Mouse (Mus musculus) layer of hippocampus, postnatal 36 days (tissue): ENCODE results near the gene Sik2. TPM values are rescaled to one million over a fixed set of nuclear protein-coding genes. Genes with fewer than 3 reads are reported as not detected.

Experiments
- DNase-seq, 2 experiments: peaks; one replicate each; pipeline ENCODE4 v3.0.0; 2022
- total RNA-seq, 2 experiments: library from RNA; stranded (reverse); gene quantifications; 2 replicates each; pipeline ENCODE4 v1.2.3; 2021

Sik2 gene
- total RNA-seq, 2 experiments from 2014 or later, result 37.8 to 43.5 TPM

DNA sequence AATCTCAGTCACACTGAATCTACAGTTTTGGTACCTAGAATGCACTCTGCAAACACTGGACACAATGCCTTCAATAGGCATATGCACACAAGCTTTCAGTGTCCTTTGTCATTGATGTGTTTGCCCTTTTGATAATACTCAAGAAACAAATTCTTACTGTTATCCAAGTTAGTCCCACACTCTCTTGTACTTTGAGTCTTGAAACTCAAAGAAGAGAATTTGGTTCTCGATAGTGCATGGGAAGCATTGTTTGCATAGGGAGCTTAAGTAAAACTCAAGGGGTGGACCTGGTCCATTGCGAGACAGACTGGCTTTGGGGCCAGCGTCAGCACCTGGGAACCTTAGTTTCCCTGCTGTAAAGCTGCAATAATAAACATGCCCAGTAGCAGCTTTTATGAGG lies 90.7 kb downstream of the Sik2 start:
- no peak for DNase-seq

DNA sequence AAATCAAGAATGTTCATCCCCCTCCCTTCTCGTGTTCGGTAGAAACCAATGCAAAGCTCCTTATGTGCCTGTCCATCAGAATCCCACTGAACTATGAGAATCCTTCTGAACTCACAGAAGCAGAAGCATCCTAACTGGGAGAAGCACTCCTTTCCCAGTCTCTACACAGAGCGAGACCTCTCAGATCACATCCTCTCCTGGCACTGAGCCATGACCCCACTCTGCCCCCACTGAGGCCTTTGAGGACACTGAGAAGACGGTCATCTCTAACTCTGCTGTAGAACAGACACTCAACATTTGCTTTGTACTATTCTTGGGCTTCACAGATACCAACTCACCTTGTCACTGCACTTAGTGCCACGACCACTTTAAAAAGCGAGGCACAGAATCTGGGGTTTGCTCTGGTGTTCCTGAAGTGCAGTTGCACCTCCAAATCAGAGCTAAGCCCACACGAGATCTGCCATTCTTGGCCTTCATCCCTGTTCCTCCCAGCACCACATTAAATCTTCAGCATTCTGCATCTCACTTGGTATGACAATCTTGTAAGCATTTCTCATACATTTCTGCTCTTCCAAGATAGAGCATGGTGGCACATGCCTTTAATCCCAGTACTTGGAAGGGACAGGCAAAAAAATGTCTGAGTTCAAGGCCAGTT lies 96.9 kb downstream of the Sik2 start:
- no peak for DNase-seq

DNA sequence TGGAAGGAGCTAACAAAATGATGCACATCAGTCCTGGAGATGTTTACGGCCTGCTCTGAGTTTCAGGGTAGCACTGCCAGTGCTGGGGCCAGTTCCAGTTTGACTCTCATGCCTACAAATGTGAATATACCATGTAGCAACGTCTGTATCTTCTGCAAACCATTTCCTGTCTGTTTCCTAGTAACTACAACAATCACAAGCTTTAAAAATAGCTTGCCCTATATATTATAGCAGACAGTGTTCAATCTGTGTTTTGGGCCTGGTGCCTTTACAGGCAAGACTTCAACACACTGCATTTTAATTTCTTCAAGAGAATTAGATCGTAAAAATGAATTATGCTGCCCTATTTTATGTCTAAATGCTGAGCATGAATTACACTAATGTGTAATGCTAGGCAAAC lies 103.6 kb downstream of the Sik2 start:
- DNase-seq, result no peak

DNA sequence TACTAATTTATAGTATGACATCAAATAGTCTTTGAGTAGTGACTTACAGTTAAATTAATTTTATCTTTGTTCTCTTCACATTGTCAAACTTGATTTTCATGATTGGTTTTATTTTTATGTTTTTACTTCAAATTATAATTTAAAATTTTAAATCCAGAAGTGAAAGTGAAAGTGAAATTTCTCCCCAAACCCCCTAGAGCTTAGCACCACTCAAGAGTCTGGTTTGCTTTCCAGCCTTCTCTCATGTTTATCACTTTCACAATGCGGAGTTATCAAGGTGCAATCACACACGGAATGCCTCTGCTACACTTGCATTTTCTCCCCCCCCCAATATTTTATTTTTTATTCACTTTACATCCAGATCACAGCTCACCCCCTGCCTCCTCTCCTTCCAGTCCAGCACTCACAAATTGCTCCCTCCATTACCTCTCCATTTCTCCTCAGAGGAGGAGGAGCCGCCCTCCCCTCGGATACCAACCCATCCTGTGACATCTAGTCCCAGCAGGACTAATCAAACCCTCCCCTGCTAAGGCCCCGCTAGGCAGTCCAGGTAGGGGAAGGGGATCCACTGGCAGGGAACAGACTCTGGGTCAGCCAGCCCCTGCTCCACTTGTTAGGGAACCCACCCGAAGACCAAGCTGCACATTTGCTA lies 104.6 kb downstream of the Sik2 start:
- DNase-seq, result no peak

DNA sequence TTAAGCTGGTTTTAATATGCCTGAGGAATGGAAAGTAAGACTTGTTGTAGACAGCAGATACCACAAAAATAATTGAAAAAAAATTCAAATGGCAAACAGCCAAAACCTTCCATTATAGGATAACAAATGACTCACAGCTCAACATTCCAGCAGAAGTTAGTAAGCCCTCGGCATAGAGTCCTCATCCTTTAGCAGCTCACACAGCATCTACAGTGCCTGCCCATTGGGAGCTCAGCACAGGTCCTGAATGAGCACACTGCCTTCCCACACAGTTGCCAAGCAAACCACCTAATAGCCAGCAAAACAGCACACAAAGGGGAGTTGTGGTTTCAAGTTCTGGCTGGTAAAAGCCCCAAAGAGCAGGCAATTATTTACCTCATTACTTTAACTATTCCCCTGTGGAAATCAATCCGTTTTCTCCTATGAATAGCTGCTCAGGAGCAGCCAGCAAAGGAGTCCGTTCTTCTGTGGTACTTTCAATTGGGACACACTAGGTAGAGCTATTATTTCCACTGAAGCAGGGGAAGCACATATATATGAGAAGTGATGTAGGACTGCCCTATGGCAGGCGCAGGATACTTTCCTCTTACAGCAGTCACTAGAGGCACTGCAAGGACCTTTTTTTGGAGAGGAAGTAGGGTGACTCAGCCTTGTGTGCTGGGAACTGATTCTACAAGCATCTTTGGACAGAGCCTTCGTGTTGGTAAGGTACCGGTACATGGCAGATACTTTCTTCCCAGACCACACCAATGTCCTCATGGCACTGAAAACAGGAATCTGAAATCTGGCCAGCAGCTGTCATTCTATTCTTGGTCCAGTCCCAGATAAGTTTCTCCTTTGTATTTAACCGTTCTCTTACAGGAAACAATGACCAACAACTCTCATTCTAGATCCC lies 108.6 kb downstream of the Sik2 start:
- DNase-seq, result no peak

DNA sequence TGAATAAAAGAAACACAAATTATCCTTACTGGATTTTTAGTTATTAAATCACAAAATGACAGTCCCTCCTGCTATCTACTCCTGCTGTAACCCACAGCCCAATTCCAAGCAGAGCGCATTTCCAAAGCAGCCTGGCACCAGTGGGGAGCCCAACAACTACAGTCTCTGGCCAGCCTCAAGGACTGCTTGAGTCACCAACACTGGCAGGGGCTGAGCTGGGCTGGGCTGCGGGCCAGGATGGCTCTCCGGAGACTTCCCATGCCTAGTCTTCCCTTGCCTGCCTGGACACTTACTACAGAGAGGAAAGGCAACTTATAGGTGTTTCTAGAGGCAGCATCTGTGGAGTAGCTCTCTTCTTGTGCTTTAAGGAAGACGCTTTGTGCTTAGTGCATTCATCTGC lies 115.2 kb downstream of the Sik2 start:
- peak; percentile 69 to 70 for DNase-seq

DNA sequence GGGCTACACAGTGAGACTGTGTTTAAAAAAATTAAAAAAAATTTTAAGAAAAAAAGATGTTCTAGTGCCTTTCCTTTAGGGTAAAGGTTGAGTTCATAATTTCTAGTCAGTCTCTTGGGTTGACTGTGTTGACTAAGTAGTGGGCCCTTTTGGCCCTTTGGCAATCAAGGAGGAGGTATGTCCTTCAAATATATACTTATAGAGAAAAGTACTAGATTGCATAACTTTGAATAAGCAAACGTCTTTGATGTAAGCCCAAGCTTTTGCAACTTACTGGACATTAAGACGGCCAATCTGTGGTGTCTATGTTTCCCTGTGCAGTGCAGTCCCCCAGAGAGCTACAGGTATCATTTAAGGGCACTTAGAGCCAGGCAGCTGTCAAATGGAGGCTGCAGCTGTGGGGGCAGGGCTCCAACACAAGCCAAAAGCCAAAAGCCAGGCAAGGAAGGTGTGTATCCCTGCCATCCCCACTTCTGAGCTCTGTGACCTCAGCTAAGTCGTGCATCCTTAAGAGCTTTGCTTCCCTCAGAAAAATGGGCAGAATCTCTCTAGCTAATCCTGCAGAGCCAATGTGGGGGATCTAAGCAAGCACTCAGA lies 118.3 kb downstream of the Sik2 start:
- DNase-seq, result no peak

DNA sequence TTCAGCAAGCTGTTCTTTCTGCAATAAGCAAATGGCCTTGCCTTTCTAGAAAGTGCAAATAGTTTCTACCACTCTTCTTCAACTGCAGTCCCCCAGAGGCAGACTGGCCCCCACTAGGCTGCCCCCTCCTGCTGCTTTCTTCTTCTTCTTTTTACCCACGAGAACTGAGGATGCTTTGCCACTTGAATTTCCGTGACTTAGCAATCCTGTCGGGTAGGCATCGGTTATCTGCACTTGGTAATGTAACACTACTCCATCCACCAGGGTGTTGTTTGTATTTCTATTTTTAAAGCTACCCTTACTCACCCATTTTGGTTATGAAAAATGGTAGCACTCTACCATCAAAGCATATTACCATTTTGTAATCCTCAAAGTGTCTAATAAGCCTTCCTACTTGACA lies 118.9 kb downstream of the Sik2 start:
- DNase-seq, result no peak

DNA sequence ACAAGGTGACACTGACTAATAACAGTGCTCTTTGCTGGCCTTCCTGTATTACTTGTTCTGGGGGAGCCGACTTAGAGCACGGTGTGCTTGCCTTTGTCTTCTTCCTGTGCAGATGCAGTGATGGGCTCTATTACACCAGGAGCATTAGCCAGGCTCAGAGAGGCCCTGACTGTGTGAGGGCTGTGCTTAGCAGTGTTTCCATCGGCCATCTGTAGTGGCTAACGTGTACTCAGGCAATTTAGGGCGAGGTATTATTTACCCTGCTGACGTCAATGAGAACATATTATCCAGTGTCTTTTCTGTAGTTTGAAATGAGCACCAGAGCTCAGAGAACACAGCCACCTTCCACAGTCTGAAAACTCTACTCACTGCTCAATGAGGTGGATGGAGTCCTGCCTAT lies 119.7 kb downstream of the Sik2 start:
- no peak for DNase-seq

DNA sequence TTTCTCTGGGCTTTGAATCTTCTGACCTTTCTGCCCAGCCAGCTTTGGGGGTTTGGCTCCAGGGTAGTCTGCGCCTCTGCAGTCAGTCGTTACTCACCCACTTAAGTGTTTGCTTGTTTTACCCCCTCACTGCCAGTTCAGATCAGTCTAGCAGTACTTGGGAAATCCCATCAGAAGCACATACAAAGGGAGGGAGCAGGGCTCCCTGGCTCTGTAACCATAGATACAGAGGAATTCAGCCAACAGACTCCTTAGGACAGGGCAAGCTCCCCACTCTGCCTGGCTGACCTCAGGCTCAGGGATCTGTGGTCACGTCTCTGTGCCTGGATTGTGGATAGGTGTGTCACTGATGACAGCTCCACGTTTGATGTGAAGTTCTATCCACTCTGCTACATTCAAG lies 121.5 kb downstream of the Sik2 start:
- no peak for DNase-seq

DNA sequence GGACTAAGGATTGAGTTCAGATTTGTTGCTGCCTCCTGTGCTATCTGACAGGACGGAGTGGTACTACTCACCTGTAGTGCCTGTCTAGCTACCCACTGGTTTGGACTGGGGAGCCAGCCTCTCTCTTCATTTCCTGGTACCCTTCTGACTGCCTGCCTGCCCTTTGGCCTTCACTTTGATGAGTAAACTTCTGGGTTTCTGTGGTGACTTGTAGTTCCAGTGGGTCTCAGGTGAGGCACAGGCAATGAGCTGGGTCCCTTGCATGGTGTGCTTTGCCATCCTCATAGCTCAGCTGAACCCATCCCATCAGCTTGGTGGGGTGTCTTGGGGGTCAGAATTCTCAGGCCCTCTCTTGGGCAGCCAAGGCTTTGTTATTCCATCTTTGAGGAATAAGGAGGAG lies 122.0 kb downstream of the Sik2 start:
- no peak for DNase-seq

DNA sequence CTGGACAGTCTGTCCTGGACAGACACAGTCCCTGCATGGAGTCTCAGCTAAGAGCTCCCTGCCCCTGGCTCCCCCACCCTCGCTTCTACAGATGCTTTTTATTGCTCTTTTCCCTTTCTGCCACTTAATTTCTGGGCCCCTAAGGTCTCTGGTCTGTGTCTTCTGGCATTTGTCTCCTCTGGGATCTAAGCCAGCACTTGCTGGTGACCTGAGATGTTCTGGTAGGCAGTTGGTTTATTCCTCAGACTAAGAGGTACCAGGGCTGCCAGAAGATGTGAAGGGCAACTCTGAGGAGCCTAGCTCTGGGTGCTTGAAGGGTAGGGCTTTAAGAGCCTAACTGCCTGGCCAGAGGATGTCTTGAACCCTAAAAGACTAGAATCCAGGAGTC lies 123.3 kb downstream of the Sik2 start:
- DNase-seq, result no peak

DNA sequence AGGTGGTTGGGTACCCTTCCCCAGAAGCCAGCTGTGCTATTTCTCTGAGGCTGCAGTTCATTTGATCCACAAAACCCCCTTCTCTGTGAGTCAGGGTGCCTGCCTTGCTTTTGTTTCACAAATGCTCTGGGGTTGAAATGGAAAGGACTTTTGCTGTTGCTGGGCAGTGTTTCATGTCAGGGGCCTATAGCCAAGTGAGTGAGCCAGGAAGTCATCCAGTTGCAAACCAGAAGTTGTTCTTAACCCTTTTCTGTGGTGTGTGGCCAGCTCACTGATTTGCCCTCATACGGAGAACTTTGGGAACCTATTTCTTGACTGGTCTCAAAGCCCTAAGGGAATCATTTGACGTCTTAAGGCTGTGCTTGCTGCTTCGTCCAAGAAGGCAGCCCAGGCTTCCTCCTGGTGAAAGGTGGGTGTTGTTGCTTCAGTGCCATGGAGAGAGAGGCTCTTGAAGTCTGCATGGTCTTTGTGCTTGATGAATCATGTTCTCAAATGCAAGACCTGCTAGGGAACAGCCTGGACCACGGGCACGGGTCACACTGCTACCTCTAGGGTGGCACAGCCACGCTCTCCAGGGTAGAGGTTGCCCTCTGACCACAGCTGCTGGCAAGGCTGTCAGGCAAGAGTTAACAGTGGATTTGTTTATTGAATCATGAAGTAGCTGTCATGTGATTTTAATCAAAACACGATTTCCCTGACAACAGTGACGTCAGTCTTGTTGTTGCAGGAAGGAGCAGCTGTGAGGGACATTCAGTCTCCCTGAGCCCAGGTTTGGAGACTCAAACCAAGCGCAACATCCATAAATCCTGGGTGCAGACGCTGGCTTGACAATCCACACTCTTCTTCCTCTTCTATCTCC lies 123.9 kb downstream of the Sik2 start:
- DNase-seq, result peak; percentile 39 to 51

DNA sequence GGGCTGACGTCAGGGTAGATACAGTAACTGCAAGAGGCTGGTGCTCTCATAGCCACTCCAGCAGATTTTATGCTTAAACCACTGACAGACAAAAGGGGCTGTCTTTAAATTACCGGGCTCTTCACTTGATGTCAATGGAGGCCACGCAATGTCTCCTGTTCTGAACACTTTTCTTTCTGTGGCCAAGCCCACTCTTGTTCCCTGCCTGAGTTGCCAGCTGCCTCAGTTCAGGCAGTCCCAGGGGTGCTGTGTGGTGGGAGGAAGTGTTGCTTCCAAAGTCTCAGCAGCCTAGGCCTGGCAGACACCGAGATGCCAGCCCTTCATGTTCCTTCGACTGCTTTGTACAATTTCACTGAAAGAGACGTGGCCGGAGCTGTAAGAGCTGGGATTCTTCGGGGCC lies 124.8 kb downstream of the Sik2 start:
- no peak for DNase-seq

DNA sequence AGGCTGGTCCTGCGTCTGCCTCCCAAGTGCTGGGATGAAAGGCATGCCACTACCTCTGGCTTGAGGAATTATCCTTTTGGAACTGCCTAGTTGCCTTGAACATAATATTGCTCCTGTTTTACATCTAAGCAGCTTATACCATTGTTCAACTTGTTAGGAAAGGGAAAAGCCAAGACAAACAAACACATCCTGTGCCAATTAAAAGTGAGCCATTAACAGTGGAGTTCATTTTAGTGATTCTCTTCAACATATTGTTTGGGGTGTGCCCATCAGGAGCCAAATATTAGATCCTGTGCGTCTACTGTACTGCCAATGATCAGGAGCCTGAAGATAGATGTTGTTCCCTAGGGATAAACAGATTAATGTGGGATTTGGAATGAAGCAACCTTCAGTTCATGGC lies 126.7 kb downstream of the Sik2 start:
- no peak for DNase-seq

DNA sequence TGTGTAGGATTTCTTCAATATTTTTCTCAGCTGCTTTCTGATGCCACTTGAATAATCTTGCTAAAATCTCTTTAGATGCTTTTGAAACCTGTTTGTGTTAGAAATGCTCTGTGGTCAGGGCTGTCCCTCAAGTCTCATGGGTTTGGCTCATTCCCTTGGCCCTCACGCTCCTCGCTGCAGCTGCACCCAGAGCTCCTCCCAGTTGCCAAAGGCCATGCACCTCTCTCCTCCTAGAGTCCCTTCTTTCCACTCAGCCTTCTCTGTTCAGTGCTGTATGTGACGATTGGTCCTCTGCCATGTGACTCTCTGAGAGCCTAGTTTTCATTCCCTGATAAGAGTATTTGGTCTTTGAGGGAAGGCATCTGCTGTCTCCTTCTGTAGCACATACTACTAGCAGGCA lies 131.4 kb downstream of the Sik2 start:
- DNase-seq, result no peak

DNA sequence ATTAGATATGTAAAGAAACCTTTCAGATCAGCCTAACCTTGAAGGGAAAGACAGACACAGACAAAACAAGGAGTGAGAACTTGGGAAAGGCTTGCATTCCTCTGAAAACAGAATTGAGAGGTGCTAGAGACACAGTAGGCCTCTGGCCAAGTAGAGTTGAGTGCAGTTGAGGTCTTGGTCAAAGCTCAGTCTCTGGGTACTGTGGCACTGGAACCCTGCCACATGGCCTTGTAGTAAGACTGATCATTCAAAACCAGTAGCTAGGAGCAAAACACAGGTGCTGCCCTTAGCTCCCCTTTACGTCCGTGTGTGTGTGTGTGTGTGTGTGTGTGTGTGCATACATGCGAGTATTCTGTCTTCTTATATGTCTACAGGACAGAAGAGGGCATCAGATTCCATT lies 132.6 kb downstream of the Sik2 start:
- DNase-seq, result no peak

DNA sequence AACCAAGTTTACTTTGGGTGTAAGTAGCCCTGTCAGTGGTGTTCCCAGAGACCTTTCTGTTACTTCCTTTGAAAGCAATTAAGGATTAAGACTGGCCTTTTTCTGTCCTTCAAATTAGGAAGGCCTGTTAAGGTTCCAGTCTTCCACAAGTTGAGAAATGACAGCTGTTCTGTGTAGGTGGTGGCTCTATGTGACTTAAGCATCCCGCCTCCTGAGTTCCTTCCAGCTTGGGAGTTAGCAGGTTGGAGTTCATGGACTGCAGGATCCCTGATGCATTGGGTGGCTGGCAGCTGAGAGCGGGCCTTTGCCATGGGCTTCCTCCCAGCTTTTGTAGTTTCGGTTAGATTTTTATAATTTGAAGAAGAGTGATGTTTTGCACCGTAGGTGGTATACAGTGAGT lies 133.4 kb downstream of the Sik2 start:
- DNase-seq, result no peak

DNA sequence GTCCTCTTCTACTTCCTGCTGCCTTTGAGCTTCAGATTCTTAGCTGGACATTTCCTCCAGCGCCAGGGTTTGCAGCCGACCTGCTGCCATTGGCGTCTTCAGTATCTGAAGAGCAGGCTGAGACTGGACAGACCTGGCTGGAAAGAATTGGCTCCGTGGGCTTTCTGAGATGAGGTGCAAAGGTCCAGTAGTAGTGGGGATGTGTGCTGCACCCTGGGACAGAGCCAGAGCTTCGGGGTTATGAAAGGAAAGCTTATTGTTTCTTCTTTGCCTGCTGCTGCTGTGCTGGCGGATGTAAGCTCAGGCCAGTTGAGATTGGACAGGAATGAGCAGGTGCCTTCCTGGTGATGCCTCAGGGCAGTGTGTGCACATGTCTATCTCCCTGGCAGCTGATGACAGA lies 134.8 kb downstream of the Sik2 start:
- DNase-seq, result no peak

DNA sequence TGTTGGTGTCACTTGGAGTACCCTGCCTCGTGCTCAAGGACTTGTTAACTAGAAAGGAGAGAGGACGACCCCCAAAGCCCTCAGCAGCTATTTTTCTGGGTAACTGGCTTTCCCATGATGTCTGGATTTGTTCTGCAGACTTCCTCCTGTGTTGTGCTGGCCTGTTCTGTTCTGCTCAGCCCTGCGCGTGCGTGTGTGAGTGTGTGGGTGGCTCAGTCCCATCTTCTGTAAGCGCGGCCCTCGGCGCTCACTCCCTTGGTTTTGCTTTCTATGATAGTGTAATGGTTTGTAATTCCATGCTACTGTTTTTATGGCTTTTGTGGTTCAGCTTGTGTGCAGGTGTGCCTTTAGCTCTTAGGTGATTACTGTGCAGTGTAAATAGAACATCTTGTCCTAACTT lies 135.7 kb downstream of the Sik2 start:
- DNase-seq, result no peak

DNA sequence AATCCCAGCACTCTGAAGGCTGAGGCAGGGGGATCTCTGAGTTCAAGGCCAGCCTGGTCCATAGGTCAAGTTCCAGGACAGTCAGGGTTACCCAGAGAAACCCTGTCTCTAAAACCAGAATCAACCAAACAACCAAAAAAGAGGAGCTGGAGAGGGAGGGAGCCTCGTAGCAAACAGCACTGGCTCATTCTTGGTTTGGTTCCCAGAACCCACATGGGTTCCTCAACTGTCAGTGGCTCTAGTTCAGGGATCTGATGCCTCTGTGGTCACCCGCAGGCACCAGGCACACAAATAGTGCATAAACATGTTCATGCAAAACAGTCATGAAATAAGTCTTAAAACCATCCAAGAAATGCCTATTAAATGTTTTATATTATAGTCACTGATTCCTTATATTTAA lies 140.7 kb downstream of the Sik2 start:
- no peak for DNase-seq

DNA sequence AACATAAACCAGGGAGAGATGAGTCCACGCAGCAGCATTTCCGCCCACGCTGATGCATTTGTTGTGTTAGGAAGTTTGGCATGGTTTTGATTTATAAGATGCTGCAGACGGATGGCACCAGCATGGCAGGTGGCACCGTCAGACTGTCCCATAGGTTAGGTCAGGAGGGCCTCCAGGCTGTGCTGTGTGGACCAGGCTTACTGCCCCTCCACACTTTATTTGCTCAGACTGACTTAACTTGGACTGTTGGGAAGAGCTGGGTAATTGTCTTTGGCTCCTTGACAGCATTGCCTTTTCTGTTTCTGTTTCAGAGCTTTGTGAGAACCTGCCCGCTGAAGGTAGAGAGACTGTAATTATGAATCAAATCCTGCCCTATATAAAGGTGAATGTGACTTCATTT lies 141.9 kb downstream of the Sik2 start:
- DNase-seq, result no peak
